Mouse (Mus musculus): ENCODE measurements at regions not wholly inside any gene's neighbourhood (a gene's known extent, or its start where the extent isn't known, plus 50 kb on each side); places are given as distances from the start of the nearest gene placed in this dataset.

GRCm38 (mm10) chr1:119364901-119365300, 57.1 kb downstream of the Inhbb start:
- DNase-seq (ENCODE audit: low spot score in 2 of 2): no peak

DNA sequence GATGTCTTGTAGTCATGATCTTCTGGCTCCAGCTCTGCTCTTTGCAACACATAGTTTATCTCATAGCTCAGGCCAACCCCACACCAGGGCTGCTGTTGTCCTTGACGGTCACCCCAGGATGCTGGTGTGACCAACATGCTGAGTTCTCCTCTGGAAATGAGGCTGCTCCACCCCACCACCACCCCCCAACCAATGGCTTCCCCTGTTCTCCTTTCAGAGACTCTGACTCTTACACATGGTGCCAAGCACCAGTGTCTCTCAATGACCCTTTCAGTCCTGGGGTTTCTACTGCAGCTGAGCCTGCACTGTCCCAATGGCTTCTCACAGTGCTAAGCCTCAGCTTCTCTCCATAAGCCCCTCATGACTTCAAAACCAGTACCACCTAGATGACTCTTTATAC, 64.0 kb downstream of the Inhbb start:
- no peak for DNase-seq (ENCODE audit: low spot score in 2 of 2)

GRCm38 (mm10) chr1:119356916-119357315, 65.1 kb downstream of the Inhbb start:
- no peak for DNase-seq (ENCODE audit: low spot score in 2 of 2)

GRCm38 (mm10) chr1:119355456-119355855, 66.6 kb downstream of the Inhbb start:
- no peak for DNase-seq (ENCODE audit: low spot score in 2 of 2)

DNA sequence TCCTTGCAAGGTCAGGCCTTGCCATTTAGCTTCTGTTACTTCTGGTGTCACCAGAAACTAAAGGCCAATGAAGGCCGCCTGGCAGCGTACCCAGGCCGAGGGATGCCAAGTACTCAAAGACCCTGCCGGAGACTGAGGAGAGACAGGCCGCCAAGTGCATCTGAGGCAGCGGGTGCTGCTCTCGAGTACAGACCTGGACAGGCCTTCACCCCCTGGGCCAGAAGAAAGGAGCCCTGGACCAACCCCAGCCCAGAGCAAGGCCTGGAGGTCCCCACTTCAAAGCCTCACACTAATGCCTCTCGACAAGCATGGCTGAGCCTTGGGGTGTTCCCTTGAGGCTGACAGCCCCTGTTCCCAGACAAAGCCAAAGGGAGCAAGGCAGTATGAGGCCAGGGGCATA, 70.5 kb downstream of the Inhbb start:
- no peak for DNase-seq (ENCODE audit: low spot score in 2 of 2)

GRCm38 (mm10) chr1:119350846-119351245, 71.2 kb downstream of the Inhbb start:
- DNase-seq (ENCODE audit: low spot score in 2 of 2): no peak

GRCm38 (mm10) chr1:119350296-119350695, 71.8 kb downstream of the Inhbb start:
- no peak for DNase-seq (ENCODE audit: low spot score in 2 of 2)

- no peak for DNase-seq (ENCODE audit: low spot score in 2 of 2)
Observed at GRCm38 (mm10) chr1:119348456-119349208, 73.4 kb downstream of the Inhbb start.

GRCm38 (mm10) chr1:119347749-119348148, 74.3 kb downstream of the Inhbb start:
- DNase-seq (ENCODE audit: low spot score in 2 of 2): no peak

- DNase-seq (ENCODE audit: low spot score in 2 of 2): no peak
Observed at GRCm38 (mm10) chr1:119346634-119347155, 75.4 kb downstream of the Inhbb start.

GRCm38 (mm10) chr1:119345115-119345791, 76.8 kb downstream of the Inhbb start:
- no peak for DNase-seq (ENCODE audit: low spot score in 2 of 2)

DNA sequence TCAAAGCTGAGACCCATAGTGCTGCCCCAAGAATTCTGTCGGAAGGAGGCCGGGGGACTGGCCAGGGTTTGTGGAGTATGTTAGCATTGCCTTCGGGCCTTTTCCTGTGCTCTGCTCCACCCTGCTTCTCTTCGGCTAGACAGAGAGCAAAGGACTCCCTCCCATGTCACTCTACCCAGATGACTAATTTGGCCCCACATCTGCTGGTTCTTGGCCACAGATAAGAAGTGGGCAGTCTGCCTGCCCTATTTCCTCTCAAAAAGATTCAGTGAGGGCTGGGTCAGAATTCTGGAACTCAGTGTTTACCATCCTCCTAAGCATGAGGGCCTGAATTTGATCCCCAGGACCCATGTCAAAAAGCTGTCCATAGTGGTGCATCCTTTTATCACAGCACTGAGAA, 78.0 kb downstream of the Inhbb start:
- DNase-seq (ENCODE audit: low spot score in 2 of 2): no peak

- no peak for DNase-seq (ENCODE audit: low spot score in 2 of 2)
Observed at GRCm38 (mm10) chr1:119335171-119335570, 86.9 kb downstream of the Inhbb start.

- no peak for DNase-seq (ENCODE audit: low spot score in 2 of 2)
Observed at GRCm38 (mm10) chr1:119330751-119331326, 91.2 kb downstream of the Inhbb start.

GRCm38 (mm10) chr1:119329693-119330434, 92.2 kb downstream of the Inhbb start:
- DNase-seq (ENCODE audit: low spot score in 2 of 2): no peak

- DNase-seq (ENCODE audit: low spot score in 2 of 2): peak; percentile 19 to 60
Observed at GRCm38 (mm10) chr1:119328921-119329692, 92.9 kb downstream of the Inhbb start.

DNA sequence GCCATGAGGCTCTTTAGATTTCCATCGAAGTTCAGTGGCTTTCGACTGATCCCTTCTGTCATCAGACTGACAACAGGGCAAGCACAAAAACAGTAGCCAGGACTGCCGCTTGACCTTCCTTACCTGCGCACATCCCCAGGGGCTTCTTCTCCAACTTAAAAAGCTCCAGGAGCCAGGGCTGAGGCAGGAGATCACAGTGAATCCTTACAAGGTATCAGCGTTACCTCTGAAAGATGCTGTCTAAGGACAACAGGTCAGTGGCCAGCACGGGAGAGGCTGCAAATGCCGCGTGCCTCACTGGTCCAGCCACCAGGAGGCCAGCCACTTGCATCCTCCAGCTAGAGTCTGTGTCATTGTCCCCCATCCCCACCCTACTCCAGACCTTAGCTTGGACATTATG, 97.5 kb downstream of the Inhbb start:
- no peak for DNase-seq (ENCODE audit: low spot score in 2 of 2)

DNA sequence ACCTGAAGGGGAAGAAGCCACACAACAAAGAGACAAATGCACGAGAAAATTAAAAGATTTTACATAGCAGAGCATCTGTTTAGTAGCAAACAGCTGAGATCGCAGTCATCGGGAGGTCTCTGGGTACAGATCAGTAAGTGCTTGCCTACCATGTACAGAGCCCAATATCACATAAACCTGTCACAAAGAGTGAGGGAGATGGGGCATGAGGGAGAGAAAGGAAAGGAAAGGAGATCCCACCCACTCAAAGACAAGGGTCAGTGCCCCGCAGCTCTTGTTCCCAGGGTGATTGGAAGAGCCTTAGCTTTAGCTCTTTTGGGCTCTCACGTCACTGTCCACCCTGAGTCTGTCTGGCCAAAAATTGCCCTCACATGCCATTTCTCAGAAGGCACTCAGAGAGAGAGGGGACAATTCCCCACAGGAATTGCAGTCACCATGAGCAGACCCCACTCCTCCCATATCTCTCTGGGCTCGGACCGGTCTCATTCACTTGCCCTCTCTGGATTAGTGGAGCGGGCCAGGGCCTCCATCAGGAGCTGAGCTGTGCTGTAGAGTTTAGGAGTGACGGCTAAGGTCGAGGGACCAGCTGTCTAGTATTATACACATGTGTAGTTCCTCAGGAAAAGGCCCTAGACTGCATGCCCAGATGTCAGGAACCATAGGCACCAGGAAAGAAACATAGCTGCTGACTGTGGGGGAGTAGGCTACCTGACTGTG, 99.6 kb downstream of the Inhbb start:
- DNase-seq (ENCODE audit: low spot score in 2 of 2): no peak

DNA sequence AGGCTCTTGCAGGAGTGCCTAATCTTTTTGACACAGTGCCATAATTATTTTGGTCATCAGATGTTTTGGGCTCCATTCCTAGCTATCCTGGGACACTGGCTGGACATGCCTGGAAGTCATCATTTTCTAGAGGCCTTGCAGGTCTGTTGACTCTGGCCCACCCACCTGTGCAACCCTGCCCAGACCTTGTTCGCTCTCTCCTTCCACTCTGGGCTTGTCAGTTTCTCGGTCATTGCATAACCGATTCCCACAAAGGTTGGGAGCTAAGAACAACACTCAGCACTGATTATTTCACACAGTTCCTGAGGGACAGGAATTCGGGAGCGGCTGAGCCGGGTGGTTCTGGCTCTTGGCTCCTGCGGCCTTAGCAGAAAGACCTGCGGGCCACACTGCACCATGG, 100.2 kb downstream of the Inhbb start:
- no peak for DNase-seq (ENCODE audit: low spot score in 2 of 2)

- DNase-seq (ENCODE audit: low spot score in 2 of 2): no peak
Observed at GRCm38 (mm10) chr1:119317006-119317405, 105.0 kb downstream of the Inhbb start.

Data from left cerebral cortex, adult 8-10 months (tissue).